Mouse (Mus musculus): ENCODE data around the gene Hs6st1. TPM values are rescaled to one million over a fixed set of nuclear protein-coding genes. Genes with fewer than 3 reads are reported as not detected.

Gene Hs6st1
- polyA plus RNA-seq, 1 experiment from 2014 or later, result 4.2 TPM

DNA sequence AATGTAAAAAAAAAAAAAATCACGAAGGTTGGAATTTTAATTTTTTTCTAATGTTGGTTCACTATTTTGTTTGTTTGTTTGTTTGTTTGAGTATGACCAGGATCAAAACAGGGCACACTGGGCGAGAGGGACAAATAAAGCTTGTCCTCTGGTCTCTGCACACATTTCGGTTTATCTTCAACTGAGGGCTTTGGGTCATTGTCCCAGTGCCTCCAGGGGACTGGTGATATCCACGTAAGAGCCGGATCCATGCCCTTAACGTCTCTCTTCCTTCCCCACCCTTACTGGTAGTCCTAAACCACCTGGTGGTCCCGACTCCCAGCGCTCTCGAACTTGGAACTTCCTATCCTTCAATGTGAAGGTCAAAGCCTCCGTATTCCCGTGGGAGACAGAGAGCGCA, 589 bp upstream of the Hs6st1 start:
- Histone ChIP-seq H3K9me3 (no peaks in the 10 kb centered on the region), H3K27me3 (ENCODE audit: poor library complexity, severe bottlenecking) (peaks cover 49% of the 10 kb centered on the region), H3K27ac (peak overlapping the region; percentile 88), H3K36me3 (replicated peaks) (peaks cover 18% of the 10 kb centered on the region), H3K4me3 (peak overlapping the region; percentile 77), H3K4me1 (peaks cover 85% of the 10 kb centered on the region)
- DNase-seq (ENCODE audit: extremely low spot score, low spot score), result no peak
- WGBS, result 17% methylated on average over 12 of the region's 12 CpGs

DNA sequence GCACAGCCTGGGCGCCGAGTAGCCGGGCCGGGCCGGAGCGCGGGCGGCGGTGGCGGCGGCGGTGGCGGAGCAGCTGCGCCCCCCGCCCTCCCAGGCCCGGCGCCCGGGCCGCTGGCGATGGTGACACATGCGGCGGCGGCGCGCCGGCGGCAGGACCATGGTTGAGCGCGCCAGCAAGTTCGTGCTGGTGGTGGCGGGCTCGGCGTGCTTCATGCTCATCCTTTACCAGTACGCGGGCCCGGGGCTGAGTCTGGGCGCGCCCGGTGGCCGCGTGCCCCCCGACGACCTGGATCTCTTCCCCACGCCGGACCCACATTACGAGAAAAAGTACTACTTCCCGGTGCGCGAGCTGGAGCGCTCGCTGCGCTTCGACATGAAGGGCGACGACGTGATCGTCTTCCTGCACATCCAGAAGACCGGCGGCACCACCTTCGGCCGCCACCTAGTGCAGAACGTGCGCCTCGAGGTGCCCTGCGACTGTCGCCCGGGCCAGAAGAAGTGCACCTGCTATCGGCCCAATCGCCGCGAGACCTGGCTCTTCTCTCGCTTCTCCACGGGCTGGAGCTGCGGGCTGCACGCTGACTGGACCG, 426 bp downstream of the Hs6st1 start:
- no peaks in the 10 kb centered on the region for H3K9me3 ChIP-seq
- peaks cover 25% of the 10 kb centered on the region for H3K36me3 ChIP-seq (replicated peaks)
- peaks cover 85% of the 10 kb centered on the region for H3K4me1 ChIP-seq
- peak overlapping the region; percentile 77 for H3K4me3 ChIP-seq
- H3K27ac ChIP-seq, result peak overlapping the region; percentile 88
- under 1% methylated on average over 75 of the region's 76 CpGs for WGBS
- peak; percentile 47 for DNase-seq (ENCODE audit: extremely low spot score, low spot score)
- peaks cover 39% of the 10 kb centered on the region for H3K27me3 ChIP-seq (ENCODE audit: poor library complexity, severe bottlenecking)

DNA sequence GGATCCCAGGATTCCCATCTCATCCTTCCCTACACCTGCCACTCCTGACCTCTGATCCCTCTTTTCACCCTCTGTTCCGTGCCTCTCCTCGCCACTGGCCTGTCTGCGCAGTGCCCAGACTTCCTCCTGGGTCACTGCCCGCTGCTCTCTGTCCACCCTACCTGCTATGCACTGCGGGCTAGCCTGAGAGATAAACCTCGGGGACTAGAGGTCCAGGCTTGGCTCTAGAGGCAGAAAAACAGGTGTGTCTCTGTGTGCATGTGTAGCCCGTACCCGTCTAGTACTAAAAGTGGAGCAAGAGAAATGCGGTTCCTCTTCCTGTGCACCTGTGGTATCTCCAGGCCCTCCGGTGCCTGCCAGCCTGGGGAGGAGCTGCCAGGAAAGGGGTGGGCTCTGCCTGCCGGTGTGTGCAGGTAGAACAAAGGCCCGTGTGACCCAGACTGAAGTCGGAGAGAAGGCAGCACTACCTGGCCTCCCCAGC, 1.1 kb downstream of the Hs6st1 start:
- Histone ChIP-seq H3K4me3 (peak overlapping the region; percentile 77), H3K27me3 (ENCODE audit: poor library complexity, severe bottlenecking) (peaks cover 32% of the 10 kb centered on the region), H3K9me3 (no peaks in the 10 kb centered on the region), H3K27ac (peak overlapping the region; percentile 88), H3K4me1 (peaks cover 83% of the 10 kb centered on the region), H3K36me3 (replicated peaks) (peaks cover 30% of the 10 kb centered on the region)
- 1% methylated on average over 13 of the region's 13 CpGs for WGBS
- peak; percentile 27 for DNase-seq (ENCODE audit: extremely low spot score, low spot score)

DNA sequence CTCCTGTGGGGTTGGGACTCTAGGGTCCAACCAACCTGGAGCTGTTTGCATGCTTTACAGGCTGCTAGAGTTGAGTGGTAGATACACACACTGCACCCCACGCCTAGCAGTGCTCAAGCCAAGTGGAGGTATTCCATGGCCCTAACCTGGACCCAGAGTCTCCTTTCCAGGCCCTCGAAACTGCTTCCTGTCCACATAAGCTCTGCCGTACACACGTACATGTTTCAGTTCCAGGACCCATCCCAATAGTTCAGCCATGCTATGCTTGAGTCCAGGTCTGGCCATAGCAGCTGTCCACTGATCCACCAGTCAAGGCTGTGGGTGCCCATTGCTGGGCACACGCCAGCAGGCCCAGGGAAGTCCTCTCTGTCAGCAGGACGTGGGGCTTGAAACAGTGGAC, 2.0 kb downstream of the Hs6st1 start:
- H3K36me3 ChIP-seq (replicated peaks), result peaks cover 38% of the 10 kb centered on the region
- WGBS, result 58% methylated on average over 6 of the region's 6 CpGs
- peak overlapping the region; percentile 88 for H3K27ac ChIP-seq
- H3K27me3 ChIP-seq (ENCODE audit: poor library complexity, severe bottlenecking), result peaks cover 32% of the 10 kb centered on the region
- no peaks in the 10 kb centered on the region for H3K9me3 ChIP-seq
- H3K4me3 ChIP-seq, result peak overlapping the region; percentile 77
- no peak for DNase-seq (ENCODE audit: extremely low spot score, low spot score)
- peaks cover 77% of the 10 kb centered on the region for H3K4me1 ChIP-seq

DNA sequence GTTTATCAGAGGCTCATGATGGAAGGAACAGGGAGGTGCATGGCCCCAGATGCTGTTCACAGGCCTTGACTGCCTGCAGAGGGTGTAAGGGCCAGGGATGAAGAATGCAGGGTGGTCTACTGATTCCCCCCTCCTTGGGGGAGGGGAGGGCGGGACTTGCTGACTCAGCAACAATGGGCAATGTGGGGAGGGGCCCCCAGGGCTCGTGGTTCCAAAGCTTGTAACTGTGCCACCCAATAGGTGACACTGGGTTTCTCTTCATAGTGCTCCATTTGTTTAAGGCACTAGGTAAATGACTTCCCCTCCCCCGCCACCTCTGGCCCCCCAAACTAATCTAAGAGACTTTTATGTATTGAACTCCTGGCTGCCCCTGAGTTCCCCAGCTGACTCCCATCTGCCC, 2.5 kb downstream of the Hs6st1 start:
- H3K4me3 ChIP-seq, result peak overlapping the region; percentile 77
- no peak for DNase-seq (ENCODE audit: extremely low spot score, low spot score)
- no peaks in the 10 kb centered on the region for H3K9me3 ChIP-seq
- peak overlapping the region; percentile 88; the same call in 1 of the 2 replicates for H3K27ac ChIP-seq
- H3K36me3 ChIP-seq (replicated peaks), result peaks cover 42% of the 10 kb centered on the region
- H3K27me3 ChIP-seq (ENCODE audit: poor library complexity, severe bottlenecking), result peaks cover 29% of the 10 kb centered on the region
- 38% methylated on average over 3 of the region's 3 CpGs for WGBS
- H3K4me1 ChIP-seq, result peaks cover 71% of the 10 kb centered on the region

DNA sequence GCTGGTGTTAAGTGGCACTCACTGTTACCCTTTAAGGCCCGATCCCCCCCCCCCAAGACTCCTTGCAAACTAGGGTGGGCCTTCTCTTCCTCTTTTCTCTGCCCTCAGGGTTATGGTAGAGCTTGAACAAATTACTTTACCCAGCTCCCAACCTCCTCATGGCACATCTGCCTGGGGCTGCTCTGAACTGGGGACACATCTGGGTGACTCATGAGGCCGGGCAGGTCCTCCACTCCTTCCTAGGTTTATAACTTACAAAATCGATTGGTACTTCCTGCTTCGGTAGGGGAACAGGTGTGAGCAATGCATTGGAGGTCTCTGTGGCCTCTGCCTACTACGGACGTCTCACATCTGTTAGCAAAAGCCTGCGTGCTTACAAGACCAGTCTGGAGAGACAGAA, 3.0 kb downstream of the Hs6st1 start:
- H3K27ac ChIP-seq, result no peak overlapping the region
- WGBS, result 84% methylated on average over 7 of the region's 7 CpGs
- peak overlapping the region; percentile 77 for H3K4me3 ChIP-seq
- peaks cover 46% of the 10 kb centered on the region for H3K36me3 ChIP-seq (replicated peaks)
- H3K9me3 ChIP-seq, result no peaks in the 10 kb centered on the region
- peaks cover 70% of the 10 kb centered on the region for H3K4me1 ChIP-seq
- DNase-seq (ENCODE audit: extremely low spot score, low spot score), result no peak
- H3K27me3 ChIP-seq (ENCODE audit: poor library complexity, severe bottlenecking), result peaks cover 25% of the 10 kb centered on the region

DNA sequence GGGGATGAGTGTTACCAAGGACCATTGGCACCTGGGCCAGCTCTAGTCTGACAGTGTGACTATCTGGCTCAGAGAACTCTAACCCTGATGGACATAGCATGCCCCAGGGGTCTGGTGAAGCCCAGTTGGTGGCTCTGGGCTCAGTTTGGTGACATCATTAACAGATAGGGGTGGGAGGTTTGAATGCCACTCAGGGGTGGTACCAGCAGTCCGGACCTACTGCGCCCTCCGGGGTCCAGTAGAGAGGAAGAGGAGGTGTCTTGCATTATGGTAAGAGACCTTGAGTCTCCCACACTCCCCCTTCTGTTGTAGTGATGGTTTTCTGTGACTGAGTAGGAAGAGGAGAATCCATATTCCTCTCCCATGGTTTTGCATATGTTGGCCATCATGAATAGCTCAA, 3.4 kb downstream of the Hs6st1 start:
- Histone ChIP-seq H3K4me3 (peak overlapping the region; percentile 77; the same call in 1 of the 2 replicates), H3K9me3 (no peaks in the 10 kb centered on the region), H3K4me1 (peaks cover 75% of the 10 kb centered on the region), H3K36me3 (replicated peaks) (peaks cover 51% of the 10 kb centered on the region), H3K27ac (no peak overlapping the region), H3K27me3 (ENCODE audit: poor library complexity, severe bottlenecking) (peaks cover 20% of the 10 kb centered on the region)
- WGBS, result 91% methylated on average over 3 of the region's 3 CpGs
- no peak for DNase-seq (ENCODE audit: extremely low spot score, low spot score)

DNA sequence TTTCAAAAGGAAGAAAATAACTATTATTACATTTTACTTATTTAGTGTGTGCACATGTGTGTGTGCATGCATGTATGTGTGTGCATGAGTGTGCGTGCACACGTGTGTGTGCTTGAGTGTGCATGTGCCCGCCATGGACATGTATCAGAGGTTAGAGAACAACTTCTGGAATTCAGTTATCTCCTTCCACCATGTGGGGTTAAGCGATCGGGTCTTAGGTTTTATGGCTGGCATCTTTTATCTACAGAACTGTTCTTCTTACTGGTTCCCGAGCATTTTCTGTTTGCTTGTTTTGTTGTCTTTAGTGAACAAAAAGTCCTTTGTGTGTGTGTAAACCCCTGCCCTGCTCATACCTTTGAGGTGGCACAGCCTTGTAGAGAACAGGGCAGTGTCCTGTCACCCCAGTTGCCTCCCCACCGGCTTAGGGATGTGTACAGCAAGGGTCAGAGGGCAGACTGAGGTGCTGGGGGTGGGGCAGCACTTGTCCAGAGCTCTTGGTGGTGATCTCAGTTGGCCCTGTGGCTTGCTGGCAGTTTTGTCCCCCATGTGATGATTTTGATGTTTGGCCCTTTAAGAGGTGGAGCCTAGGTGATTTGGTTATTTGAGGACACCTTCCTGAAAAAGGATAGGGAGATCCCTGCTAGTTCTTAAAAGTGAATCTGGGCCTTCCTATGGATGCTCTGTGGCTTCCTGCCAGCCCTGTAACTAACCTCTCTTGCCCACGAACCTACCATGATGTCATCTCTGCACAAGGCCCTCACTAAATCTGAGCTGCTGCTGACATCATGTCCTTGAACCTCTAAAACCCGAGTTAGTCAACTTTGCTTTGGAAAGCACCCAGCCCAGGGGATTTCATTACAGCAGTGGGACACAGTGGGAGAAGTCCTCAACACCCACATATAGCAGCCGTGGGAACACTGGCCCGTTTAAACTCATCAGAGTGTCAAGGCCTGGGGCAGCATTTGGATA, 4.7 kb downstream of the Hs6st1 start:
- 73% methylated on average over 11 of the region's 11 CpGs for WGBS

DNA sequence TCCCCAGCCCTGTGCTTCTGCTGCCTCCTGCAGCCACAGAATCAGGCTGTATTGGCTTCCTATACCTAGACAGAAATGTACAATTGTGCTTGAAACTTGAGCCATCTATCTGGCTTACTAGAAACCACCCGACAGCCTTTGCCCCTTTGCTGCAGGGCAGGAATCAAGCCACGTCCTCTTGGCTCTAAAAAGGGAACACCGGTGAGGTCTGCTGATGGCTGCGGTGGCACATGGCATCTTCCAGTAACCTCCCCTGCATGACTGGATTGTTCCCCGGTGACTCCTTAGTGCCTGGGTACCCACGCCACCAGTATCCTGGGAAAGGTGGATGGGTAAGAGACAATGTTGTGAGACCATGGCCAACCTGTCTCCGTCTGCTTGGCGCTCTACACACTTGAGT, 5.4 kb downstream of the Hs6st1 start:
- peaks cover 78% of the 10 kb centered on the region for H3K4me1 ChIP-seq
- H3K4me3 ChIP-seq, result no peak overlapping the region

More for the DNA sequence above, 4.7 kb downstream of the Hs6st1 start:
- H3K9me3 ChIP-seq, result no peaks in the 10 kb centered on the region
- H3K36me3 ChIP-seq (replicated peaks), result peaks cover 63% of the 10 kb centered on the region
- H3K27me3 ChIP-seq (ENCODE audit: poor library complexity, severe bottlenecking), result peaks cover 8% of the 10 kb centered on the region; the same call in 1 of the 2 replicates
- 0 out of 2 replicates have a peak overlapping the region, but pooled peaks have one; percentile 4 for H3K27ac ChIP-seq
- H3K4me1 ChIP-seq, result peaks cover 79% of the 10 kb centered on the region
- H3K4me3 ChIP-seq, result peak overlapping the region; percentile 5; the same call in 1 of the 2 replicates
- no peak for DNase-seq (ENCODE audit: extremely low spot score, low spot score)

DNA sequence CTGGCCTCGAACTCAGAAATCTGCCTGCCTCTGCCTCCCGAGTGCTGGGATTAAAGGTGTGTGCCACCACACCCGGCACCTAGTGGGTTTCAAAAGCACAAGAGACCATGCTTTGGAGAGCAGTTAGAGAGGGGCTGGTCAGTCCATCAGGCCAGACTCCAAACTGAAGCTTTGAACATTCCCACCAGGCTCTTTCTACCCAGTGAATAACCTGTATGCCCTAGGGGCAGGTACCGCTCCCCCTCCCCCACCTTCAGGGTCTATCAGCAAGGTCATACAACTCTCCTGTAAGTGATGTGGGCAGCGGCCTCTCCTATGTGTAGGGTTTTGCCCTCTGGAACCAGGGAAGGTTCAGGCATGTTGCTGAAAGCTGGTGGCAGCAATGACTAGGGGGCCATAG, 6.0 kb downstream of the Hs6st1 start:
- 96% methylated on average over 5 of the region's 5 CpGs for WGBS
- no peaks in the 10 kb centered on the region for H3K9me3 ChIP-seq
- H3K4me3 ChIP-seq, result no peak overlapping the region
- peaks cover 72% of the 10 kb centered on the region for H3K4me1 ChIP-seq
- peaks cover 3% of the 10 kb centered on the region; the same call in 1 of the 2 replicates for H3K27me3 ChIP-seq (ENCODE audit: poor library complexity, severe bottlenecking)
- no peak for DNase-seq (ENCODE audit: extremely low spot score, low spot score)
- no peak overlapping the region for H3K27ac ChIP-seq
- peaks cover 76% of the 10 kb centered on the region for H3K36me3 ChIP-seq (replicated peaks)

More for the DNA sequence above, 5.4 kb downstream of the Hs6st1 start:
- no peak overlapping the region for H3K27ac ChIP-seq
- DNase-seq (ENCODE audit: extremely low spot score, low spot score), result no peak
- no peaks in the 10 kb centered on the region for H3K9me3 ChIP-seq
- H3K36me3 ChIP-seq (replicated peaks), result peaks cover 70% of the 10 kb centered on the region
- peaks cover 7% of the 10 kb centered on the region; the same call in 1 of the 2 replicates for H3K27me3 ChIP-seq (ENCODE audit: poor library complexity, severe bottlenecking)
- WGBS, result 86% methylated on average over 8 of the region's 8 CpGs

DNA sequence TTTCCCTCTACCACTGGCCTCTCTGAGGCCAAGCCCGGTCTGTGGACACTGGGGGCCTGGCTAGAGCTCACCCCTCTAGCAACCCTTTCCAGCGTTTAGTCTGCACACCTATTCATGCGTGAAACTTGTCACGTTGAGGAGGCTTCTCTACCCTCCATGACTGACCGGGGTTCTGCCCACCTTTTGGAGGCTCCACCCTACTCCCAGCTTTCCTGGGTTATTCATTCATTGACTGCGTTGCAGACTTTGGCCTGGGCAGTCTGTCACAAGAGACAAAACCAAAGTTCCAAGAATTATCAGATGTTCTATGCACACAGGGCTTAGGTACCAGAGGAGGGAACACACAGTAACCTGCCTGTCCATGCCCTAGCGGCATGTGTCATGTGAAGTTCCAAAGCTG, 6.8 kb downstream of the Hs6st1 start:
- H3K4me1 ChIP-seq, result peaks cover 64% of the 10 kb centered on the region
- H3K27me3 ChIP-seq (ENCODE audit: poor library complexity, severe bottlenecking), result no peaks in the 10 kb centered on the region
- H3K4me3 ChIP-seq, result no peak overlapping the region
- H3K27ac ChIP-seq, result no peak overlapping the region
- DNase-seq (ENCODE audit: extremely low spot score, low spot score), result no peak
- peaks cover 84% of the 10 kb centered on the region for H3K36me3 ChIP-seq (replicated peaks)
- WGBS, result 87% methylated on average over 7 of the region's 7 CpGs
- no peaks in the 10 kb centered on the region for H3K9me3 ChIP-seq

DNA sequence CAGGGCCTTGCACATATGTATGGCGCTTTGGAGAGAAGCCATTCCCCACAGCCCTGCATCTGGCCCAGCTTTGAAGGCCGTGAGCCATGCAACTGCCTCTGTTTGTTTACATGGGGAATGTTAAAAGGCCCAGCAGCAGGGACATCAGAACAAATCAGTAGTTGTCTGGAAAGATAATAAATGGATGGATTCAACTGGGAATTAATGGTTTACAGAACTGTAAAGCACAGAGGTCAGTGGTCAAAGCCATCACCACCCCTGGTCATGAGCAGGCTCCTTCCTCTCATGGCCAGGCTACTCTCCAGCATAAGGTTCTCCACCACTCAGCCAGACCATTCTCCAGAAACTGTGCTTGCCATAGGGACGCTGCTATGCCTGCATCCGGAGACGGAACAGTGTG, 7.5 kb downstream of the Hs6st1 start:
- Histone ChIP-seq H3K36me3 (replicated peaks) (peaks cover 87% of the 10 kb centered on the region), H3K4me3 (no peak overlapping the region), H3K4me1 (peaks cover 58% of the 10 kb centered on the region), H3K27me3 (ENCODE audit: poor library complexity, severe bottlenecking) (no peaks in the 10 kb centered on the region), H3K9me3 (no peaks in the 10 kb centered on the region), H3K27ac (no peak overlapping the region)
- no peak for DNase-seq (ENCODE audit: extremely low spot score, low spot score)
- 94% methylated on average over 5 of the region's 5 CpGs for WGBS
